Mouse (Mus musculus): ENCODE measurements around the gene Mlst8. TPM values are rescaled to one million over a fixed set of nuclear protein-coding genes. Genes with fewer than 3 reads are reported as not detected.

Gene Mlst8
- polyA plus RNA-seq, 1 experiment, result 84.5 TPM

GRCm38 (mm10) chr17:24505286-24505955 is 26.5 kb upstream of the Mlst8 start:
- TF ChIP-seq CTCF (IDR thresholded peaks at IDR 0.05; ENCODE audit: borderline replicate concordance, control insufficient read depth, extremely low read depth, insufficient read depth, low read length, poor library complexity) (no peak), POLR2A (IDR thresholded peaks at IDR 0.05; ENCODE audit: control insufficient read depth, extremely low read depth, insufficient read depth, low read length, poor library complexity) (no peak)
- 94% methylated on average over 30 of the region's 30 CpGs for WGBS

DNA sequence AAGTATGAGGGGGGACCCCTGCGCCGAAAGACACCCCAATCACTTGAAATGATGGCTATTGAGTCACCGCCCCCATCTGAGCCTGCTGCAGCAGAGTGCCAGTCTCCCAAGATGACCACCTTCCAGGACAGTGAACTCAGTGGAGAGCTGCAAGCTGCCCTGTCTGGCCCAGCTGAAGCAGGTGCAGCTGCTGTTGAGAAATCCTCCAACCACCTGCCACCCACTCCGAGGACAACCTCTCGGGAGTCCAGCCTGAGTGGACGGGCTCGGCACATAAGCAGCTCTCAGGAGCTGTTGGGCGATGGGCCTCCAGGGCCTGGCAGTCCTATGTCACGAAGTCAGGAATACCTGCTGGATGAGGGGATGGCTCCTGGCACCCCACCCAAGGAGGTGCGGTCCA is 25.2 kb upstream of the Mlst8 start:
- no peak for TF ChIP-seq CTCF (IDR thresholded peaks at IDR 0.05; ENCODE audit: borderline replicate concordance, control insufficient read depth, extremely low read depth, insufficient read depth, low read length, poor library complexity)
- TF ChIP-seq POLR2A (IDR thresholded peaks at IDR 0.05; ENCODE audit: control insufficient read depth, extremely low read depth, insufficient read depth, low read length, poor library complexity), result no peak
- H3K4me3 ChIP-seq (ENCODE audit: control insufficient read depth, insufficient read depth, low read length), result no peak overlapping the region
- no peaks in the 10 kb centered on the region for H3K27me3 ChIP-seq (ENCODE audit: control insufficient read depth, insufficient read depth, low read length)
- H3K27ac ChIP-seq (ENCODE audit: control insufficient read depth, insufficient read depth, low read length), result no peak overlapping the region
- H3K36me3 ChIP-seq (ENCODE audit: control insufficient read depth, insufficient read depth, low read length), result no peaks in the 10 kb centered on the region
- DNase-seq, result no peak
- H3K4me1 ChIP-seq (replicated peaks; ENCODE audit: control insufficient read depth, insufficient read depth, low read length), result no peaks in the 10 kb centered on the region
- WGBS, result 96% methylated on average over 10 of the region's 10 CpGs

More at GRCm38 (mm10) chr17:24505286-24505955, 26.5 kb upstream of the Mlst8 start:
- Histone ChIP-seq H3K4me1 (replicated peaks; ENCODE audit: control insufficient read depth, insufficient read depth, low read length) (no peaks in the 10 kb centered on the region), H3K27me3 (ENCODE audit: control insufficient read depth, insufficient read depth, low read length) (no peaks in the 10 kb centered on the region), H3K4me3 (ENCODE audit: control insufficient read depth, insufficient read depth, low read length) (no peak overlapping the region), H3K36me3 (ENCODE audit: control insufficient read depth, insufficient read depth, low read length) (peaks cover 13% of the 10 kb centered on the region), H3K27ac (ENCODE audit: control insufficient read depth, insufficient read depth, low read length) (no peak overlapping the region)
- no peak for DNase-seq

DNA sequence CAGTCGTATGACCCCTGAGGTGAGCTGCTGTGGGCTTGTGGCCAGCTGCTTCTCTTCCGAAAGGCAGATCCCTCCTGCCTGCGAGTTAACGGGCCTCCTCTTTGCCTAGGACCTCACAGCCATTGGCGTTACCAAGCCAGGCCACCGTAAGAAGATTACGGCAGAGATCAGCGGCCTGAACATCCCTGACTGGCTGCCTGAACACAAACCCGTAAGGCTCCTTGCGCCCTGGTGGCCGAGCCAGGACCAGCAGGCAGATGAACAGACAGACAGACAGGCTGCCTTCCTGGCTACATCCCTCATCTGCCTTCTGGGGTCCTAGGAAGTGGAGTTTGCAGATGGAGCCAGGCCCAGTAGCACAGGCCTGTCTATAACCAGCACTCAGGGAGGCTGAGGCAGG is 23.3 kb upstream of the Mlst8 start:
- H3K4me3 ChIP-seq (ENCODE audit: control insufficient read depth, insufficient read depth, low read length), result no peak overlapping the region
- WGBS, result 72% methylated on average over 11 of the region's 11 CpGs
- TF ChIP-seq CTCF (IDR thresholded peaks at IDR 0.05; ENCODE audit: borderline replicate concordance, control insufficient read depth, extremely low read depth, insufficient read depth, low read length, poor library complexity), result no peak
- no peak for TF ChIP-seq POLR2A (IDR thresholded peaks at IDR 0.05; ENCODE audit: control insufficient read depth, extremely low read depth, insufficient read depth, low read length, poor library complexity)
- no peaks in the 10 kb centered on the region for H3K36me3 ChIP-seq (ENCODE audit: control insufficient read depth, insufficient read depth, low read length)
- no peaks in the 10 kb centered on the region for H3K27me3 ChIP-seq (ENCODE audit: control insufficient read depth, insufficient read depth, low read length)
- DNase-seq, result no peak
- no peak overlapping the region for H3K27ac ChIP-seq (ENCODE audit: control insufficient read depth, insufficient read depth, low read length)
- H3K4me1 ChIP-seq (replicated peaks; ENCODE audit: control insufficient read depth, insufficient read depth, low read length), result no peaks in the 10 kb centered on the region

DNA sequence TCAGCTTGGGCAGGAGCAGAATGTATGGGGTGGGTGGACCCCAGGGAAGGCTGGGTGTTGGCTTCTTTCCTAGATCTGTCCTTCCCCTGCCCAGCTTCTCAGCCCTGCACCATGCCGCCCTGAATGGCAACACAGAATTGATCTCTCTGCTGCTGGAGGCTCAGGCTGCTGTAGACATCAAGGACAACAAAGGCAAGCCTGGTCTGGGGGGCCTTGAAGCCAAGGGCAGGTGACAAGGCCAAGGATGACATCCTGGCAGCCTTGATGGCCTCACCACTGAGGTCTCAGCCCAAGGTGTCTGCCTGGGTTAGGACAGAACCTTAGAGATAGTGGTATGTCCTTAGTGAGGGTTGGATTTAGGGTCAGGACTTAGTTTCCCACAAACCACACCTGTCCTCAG is 17.1 kb upstream of the Mlst8 start:
- 96% methylated on average over 1 of the region's 1 CpGs for WGBS
- H3K36me3 ChIP-seq (ENCODE audit: control insufficient read depth, insufficient read depth, low read length), result no peaks in the 10 kb centered on the region
- TF ChIP-seq POLR2A (IDR thresholded peaks at IDR 0.05; ENCODE audit: control insufficient read depth, extremely low read depth, insufficient read depth, low read length, poor library complexity), result no peak
- TF ChIP-seq CTCF (IDR thresholded peaks at IDR 0.05; ENCODE audit: borderline replicate concordance, control insufficient read depth, extremely low read depth, insufficient read depth, low read length, poor library complexity), result no peak
- no peak overlapping the region for H3K27ac ChIP-seq (ENCODE audit: control insufficient read depth, insufficient read depth, low read length)
- no peaks in the 10 kb centered on the region for H3K4me1 ChIP-seq (replicated peaks; ENCODE audit: control insufficient read depth, insufficient read depth, low read length)
- DNase-seq, result no peak
- H3K27me3 ChIP-seq (ENCODE audit: control insufficient read depth, insufficient read depth, low read length), result no peaks in the 10 kb centered on the region
- no peak overlapping the region for H3K4me3 ChIP-seq (ENCODE audit: control insufficient read depth, insufficient read depth, low read length)

- TF ChIP-seq POLR2A (IDR thresholded peaks at IDR 0.05; ENCODE audit: control insufficient read depth, extremely low read depth, insufficient read depth, low read length, poor library complexity) (no peak), CTCF (IDR thresholded peaks at IDR 0.05; ENCODE audit: borderline replicate concordance, control insufficient read depth, extremely low read depth, insufficient read depth, low read length, poor library complexity) (no peak)
- Histone ChIP-seq H3K36me3 (ENCODE audit: control insufficient read depth, insufficient read depth, low read length) (no peaks in the 10 kb centered on the region), H3K27me3 (ENCODE audit: control insufficient read depth, insufficient read depth, low read length) (no peaks in the 10 kb centered on the region; the same call in 1 of the 2 replicates), H3K4me1 (replicated peaks; ENCODE audit: control insufficient read depth, insufficient read depth, low read length) (no peaks in the 10 kb centered on the region), H3K4me3 (ENCODE audit: control insufficient read depth, insufficient read depth, low read length) (no peak overlapping the region), H3K27ac (ENCODE audit: control insufficient read depth, insufficient read depth, low read length) (no peak overlapping the region)
- WGBS, result 85% methylated on average over 3 of the region's 3 CpGs
- DNase-seq, result no peak
These were observed 16.6 kb upstream of the Mlst8 start for GRCm38 (mm10) chr17:24495443-24495842.

- Histone ChIP-seq H3K4me3 (ENCODE audit: control insufficient read depth, insufficient read depth, low read length) (no peak overlapping the region), H3K36me3 (ENCODE audit: control insufficient read depth, insufficient read depth, low read length) (no peaks in the 10 kb centered on the region), H3K27me3 (ENCODE audit: control insufficient read depth, insufficient read depth, low read length) (peaks cover under 1% of the 10 kb centered on the region; the same call in 1 of the 2 replicates), H3K4me1 (replicated peaks; ENCODE audit: control insufficient read depth, insufficient read depth, low read length) (no peaks in the 10 kb centered on the region), H3K27ac (ENCODE audit: control insufficient read depth, insufficient read depth, low read length) (no peak overlapping the region)
- 75% methylated on average over 2 of the region's 2 CpGs for WGBS
- peak; percentile 52 for DNase-seq
- TF ChIP-seq CTCF (IDR thresholded peaks at IDR 0.05; ENCODE audit: borderline replicate concordance, control insufficient read depth, extremely low read depth, insufficient read depth, low read length, poor library complexity), result no peak
- no peak for TF ChIP-seq POLR2A (IDR thresholded peaks at IDR 0.05; ENCODE audit: control insufficient read depth, extremely low read depth, insufficient read depth, low read length, poor library complexity)
These were observed 15.9 kb upstream of the Mlst8 start for GRCm38 (mm10) chr17:24494627-24495335.
